Mouse (Mus musculus): Measurements from ENCODE around the gene E2f6.

GRCm38 (mm10) chr12:16860961-16861360 is 50.2 kb downstream of the E2f6 start:
- TF ChIP-seq GATA1 (IDR thresholded peaks at IDR 0.05; ENCODE audit: borderline replicate concordance, low read length) (no peak), FLI1 (IDR thresholded peaks at IDR 0.05; ENCODE audit: low read length) (no peak)

Measured in megakaryocyte, embryonic 14.5 days (primary cell).